Mouse (Mus musculus): ENCODE data around the gene Usp53.
"Not testable (repeated sequence)": the region's sequence is repeated elsewhere in the genome, so short reads cannot be mapped to it uniquely, and the experiment has no call there.

Gene Usp53

DNA sequence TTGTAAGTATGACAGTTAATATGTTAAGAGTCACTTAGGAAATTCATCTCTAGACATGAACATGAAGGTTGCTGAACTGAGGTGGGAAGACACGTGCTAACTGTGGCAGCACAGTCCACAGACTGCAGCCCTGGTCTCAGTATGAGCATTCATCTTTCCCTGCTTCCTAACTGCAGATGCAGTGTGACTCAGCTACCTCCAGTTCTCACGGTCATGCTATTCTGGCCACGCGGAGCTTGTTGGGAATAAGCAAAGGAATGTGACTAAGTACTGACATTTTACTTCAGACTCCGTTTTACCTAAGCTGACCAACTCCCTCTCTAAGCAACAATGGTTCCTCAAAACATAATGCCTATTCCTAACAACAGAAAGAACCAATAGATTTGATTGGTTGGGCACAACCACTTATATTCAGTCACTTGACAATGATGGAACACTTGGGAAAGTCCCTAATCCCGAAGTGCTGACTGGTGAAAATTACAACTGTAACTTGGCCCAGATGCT is 40.9 kb downstream of the Usp53 start:
- DNase-seq (ENCODE audit: low read depth, low spot score) = no peak

DNA sequence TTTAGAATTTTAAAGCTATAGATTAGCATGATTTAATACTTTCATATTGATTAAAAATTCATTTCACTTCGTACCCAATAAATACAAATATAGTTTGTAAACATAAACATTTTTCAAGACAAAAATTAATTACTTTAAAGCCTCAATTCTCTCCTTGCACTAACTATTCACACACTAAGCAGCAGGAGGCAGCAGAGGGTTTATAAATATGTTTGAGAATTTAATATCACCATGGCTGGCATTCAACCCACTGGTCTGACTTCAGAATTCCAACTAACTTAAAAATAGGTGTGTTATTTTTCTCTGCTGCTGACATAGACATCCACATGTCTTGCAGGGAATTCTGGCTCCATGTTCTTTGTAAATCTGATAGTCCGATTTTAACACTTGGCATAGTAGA is 45.1 kb downstream of the Usp53 start:
- DNase-seq (ENCODE audit: low read depth, low spot score) = no peak

GRCm38 (mm10) chr3:122937176-122937575 is 47.1 kb downstream of the Usp53 start:
- DNase-seq (ENCODE audit: low read depth, low spot score) = not testable (repeated sequence)

- no peak for DNase-seq (ENCODE audit: low read depth, low spot score)
Observed at GRCm38 (mm10) chr3:122932466-122932865, 51.8 kb downstream of the Usp53 start.

- no peak for DNase-seq (ENCODE audit: low read depth, low spot score)
Observed at GRCm38 (mm10) chr3:122929723-122930122, 54.6 kb downstream of the Usp53 start.

GRCm38 (mm10) chr3:122924009-122924914 is 60.0 kb downstream of the Usp53 start, which contains the start of gene 1810037I17Rik:
Gene 1810037I17Rik (plus strand): TSS chr3:122924203.
- peak; percentile 89 for DNase-seq (ENCODE audit: low read depth, low spot score)

DNA sequence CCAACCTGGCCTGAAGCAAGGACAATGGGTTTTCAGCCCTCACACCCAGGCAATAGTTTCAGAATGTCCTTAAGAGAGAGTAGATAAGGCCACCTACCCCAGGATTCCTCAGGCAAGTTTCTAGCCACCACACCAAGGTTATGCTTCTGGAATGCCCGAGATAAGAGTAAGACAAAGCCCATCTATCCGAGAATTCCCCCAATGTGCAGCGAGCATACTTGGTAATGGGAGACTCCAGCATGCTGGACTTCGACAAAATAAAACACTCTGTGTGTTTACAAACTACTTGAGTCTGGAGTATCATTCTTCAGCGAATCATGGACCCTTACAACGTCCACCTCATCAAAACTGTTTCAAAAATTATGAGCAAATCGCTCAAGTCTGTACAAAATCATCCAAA is 61.2 kb downstream of the Usp53 start:
- no peak for DNase-seq (ENCODE audit: low read depth, low spot score)

GRCm38 (mm10) chr3:122921676-122922527 is 62.4 kb downstream of the Usp53 start:
- no peak for DNase-seq (ENCODE audit: low read depth, low spot score)

DNA sequence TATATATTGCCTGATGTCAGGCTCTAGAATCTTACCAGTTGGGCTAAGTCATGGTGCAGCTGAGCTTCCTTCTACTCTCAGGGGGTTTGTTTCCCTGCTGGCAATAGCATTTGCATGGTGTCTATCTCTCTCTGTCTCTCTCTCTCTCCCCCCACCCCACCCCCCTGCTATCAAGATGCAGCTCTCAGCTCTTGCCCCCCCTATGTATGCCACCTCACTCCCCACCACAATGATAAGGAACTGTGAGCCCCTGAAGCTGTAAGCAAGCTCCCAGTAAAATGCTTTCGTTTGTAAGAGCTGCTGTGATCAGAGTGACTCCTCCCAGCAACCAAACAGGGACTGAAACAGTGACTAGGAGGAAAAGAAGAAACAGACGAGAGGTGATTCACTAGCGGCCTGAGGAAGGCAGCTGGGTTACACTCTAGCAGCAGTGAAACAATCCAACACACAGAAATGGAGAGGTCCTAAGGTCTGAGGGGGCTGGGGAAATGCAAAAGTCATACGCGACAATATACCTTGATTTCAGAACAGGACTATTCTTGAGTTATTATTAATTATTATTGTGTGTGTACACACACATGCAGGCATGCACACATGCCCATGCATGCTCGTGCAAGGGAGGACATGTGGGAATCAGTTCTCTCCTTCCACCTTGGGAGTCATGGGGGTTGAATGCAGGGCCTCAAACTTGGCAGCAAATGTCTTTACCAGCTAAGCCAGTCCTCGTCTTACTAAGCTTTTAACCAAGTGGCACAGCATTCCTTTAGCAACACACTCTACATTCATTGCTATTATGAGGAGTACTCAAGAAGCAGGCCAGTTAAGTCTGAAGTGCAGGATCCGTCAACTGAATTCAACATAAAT is 63.5 kb downstream of the Usp53 start:
- DNase-seq (ENCODE audit: low read depth, low spot score) = no peak

GRCm38 (mm10) chr3:122919260-122919659 is 65.0 kb downstream of the Usp53 start, which contains the start of gene Gm10959:
Gene Gm10959 (minus strand): TSS chr3:122919360.
- no peak for DNase-seq (ENCODE audit: low read depth, low spot score)

- no peak for DNase-seq (ENCODE audit: low read depth, low spot score)
Observed at GRCm38 (mm10) chr3:122918672-122919071, 65.6 kb downstream of the Usp53 start.

DNA sequence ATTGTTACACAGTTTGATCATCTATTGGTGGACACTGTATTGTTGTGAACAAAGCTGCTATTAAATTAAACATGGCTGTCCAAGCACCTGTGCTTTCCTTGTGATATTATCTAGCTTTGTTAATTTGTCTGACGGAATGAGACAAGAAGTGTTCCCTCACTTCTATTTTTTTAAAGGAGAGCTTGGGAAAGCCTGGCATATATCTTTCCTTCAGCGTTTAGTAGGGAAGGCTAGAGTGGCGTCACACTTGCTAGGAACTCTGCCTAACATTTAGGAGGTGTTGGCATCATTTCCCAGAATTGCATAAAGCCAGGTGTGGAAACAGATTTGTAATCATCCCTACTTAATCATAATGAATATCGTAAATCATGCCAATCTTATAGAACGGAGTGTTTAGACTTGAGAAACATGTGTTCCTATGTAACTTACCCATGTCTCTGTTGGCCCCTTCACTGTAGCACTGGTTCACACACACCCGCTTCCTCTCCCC is 68.1 kb downstream of the Usp53 start:
- DNase-seq (ENCODE audit: low read depth, low spot score) = no peak

DNA sequence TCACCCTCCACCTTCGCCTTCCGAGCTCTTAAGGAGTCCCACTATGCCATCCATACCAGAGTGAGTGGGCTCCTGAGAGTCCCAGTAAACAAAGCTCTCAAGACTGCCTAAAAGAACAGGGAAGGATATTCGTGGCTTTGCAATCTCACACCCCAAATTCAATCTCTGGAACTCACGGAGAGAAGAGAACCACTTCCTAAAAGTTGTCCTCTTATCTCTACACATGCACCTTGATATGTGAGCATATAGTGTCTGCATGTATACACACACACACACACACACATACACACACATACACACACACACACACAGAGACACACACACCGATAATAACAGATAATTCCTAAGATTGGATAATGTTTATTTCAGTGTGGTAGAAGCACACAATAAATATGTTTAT is 68.8 kb downstream of the Usp53 start:
- DNase-seq (ENCODE audit: low read depth, low spot score) = no peak

DNA sequence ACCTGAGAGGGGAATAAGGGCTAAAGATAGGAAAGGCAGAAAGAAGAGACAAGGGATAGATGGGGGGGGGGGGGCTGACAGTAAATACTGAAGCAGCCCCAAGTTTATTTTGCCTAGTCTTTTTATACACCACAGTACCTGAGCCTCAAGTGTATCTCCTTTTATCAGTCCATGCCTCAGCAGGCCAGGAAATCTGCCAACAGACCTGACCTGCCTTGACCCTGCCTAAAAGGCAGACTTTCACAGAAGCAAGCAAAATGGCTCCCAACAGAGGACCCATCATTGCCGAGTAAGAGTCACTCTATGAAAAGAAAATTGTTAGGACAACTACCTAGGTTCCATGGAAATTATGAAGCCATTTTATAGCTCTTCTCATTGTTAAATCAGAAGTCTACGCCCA is 76.5 kb downstream of the Usp53 start:
- DNase-seq (ENCODE audit: low read depth, low spot score) = no peak

DNA sequence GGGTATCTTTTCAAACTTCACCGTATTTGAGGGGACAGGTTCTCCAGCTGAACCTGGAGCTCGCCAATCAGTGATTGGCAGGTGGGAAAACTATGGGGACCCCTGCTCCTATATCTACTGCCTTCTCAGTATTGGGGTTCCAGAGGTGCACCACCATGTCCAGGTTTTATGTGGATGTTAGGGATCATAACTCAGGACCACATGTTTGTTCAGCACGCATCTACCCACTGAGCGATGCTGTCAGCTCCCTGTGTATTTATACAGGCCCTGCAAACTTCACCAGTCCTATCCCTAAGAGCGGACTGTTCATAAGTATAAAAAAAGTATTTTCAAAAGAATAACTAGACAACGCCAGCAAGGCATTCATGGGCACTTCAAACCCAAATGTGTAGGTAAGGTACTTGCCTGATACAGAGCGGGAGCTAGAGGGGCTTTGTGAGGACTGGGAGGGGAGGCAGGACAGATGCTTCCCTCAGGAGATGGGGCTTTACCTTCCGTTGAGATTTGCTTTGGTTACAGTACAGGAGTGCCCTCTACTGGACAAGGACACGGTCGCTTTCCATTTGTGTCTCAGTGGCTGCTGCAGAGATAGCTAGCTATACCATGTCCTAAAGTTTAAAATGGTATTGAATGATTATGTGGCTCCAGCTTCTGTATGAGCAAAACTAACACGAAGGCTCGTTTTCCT is 80.4 kb downstream of the Usp53 start:
- no peak for DNase-seq (ENCODE audit: low read depth, low spot score)

GRCm38 (mm10) chr3:122898254-122898653 is 86.1 kb downstream of the Usp53 start:
- DNase-seq (ENCODE audit: low read depth, low spot score) = no peak

DNA sequence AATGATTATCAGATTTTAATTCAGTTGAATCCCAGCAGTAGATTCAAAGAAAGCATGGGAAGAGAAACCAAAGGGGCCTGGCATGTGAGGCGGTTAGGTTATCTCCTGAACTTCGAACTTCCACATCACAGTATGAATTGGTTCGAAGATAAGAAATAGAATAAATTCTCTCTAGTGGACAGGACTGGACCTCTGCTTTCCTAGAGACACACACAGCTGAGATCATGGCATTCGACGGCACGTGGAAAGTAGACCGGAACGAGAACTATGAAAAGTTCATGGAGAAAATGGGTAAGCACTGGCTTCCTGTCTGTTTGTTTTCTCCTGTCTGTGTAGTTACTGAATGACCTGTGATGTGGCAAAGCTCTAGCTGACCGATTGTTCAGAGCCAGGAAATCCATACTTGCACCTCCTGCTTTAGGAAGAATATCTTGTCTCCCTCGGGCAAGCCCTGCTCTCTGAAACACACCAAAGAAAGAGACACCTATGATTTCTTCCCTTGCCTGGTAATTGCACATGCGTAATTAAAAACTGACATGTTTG is 89.0 kb downstream of the Usp53 start:
- no peak for DNase-seq (ENCODE audit: low read depth, low spot score)

DNA sequence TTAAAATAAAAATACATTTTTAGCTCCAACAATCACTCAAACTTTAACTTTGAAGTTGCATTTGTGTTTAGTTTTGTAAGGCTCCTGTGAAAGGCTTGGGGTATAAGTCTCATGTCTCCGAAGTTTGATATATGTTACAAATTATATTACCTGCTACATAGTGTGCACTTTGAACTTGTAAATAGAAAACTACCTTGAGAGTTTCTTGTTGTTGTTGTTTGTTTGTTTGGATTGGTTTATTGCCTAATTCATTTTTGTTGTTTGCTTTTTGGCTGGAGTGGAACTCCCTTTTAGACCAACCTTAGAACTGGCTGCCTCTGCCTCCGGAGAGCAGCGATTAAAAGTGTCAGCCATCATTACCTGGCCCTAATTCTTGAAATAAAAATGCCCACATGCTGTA is 89.5 kb downstream of the Usp53 start, which contains the start of gene Fabp2:
Gene Fabp2 (plus strand): TSS at position 301 of the 400 bp plus-strand sequence.
- DNase-seq (ENCODE audit: low read depth, low spot score) = no peak

GRCm38 (mm10) chr3:122888371-122888819 is 95.9 kb downstream of the Usp53 start:
- DNase-seq (ENCODE audit: low read depth, low spot score) = no peak
